Mouse (Mus musculus) hindbrain, embryonic 16.5 days (tissue): ENCODE data around the gene Slc44a4. TPM values are rescaled to one million over a fixed set of nuclear protein-coding genes. Genes with fewer than 3 reads are reported as not detected.
"Not testable (repeated sequence)": the region's sequence is repeated elsewhere in the genome, so short reads cannot be mapped to it uniquely, and the experiment has no call there.

Experiments
- ATAC-seq: fragments of 200-750 bp; cut with Nextera tagmentation; 2 replicates; pipeline ENCODE4 v1.8.0; 2017; ENCODE audit warnings: moderate TSS enrichment, moderate library complexity
- H3K27ac ChIP-seq: fragments of 300-500 bp; sonication (generic); 2 replicates; pipeline ENCODE4 v1.5.1; 2014; ENCODE audit warnings: low read depth, mild to moderate bottlenecking, control low read depth, low read length, moderate library complexity
- H3K27me3 ChIP-seq: fragments of 300-500 bp; sonication (generic); replicated peaks from 2 replicates; pipeline ENCODE4 v1.6.1; 2014; ENCODE audit warnings: low read length; ENCODE audit not compliant: control insufficient read depth, insufficient read depth
- H3K36me3 ChIP-seq: fragments of 300-500 bp; sonication (generic); 2 replicates; pipeline ENCODE4 v1.6.1; 2014; ENCODE audit warnings: mild to moderate bottlenecking, low read length, moderate library complexity, mixed read lengths; ENCODE audit not compliant: control insufficient read depth, insufficient read depth
- H3K4me1 ChIP-seq: fragments of 300-500 bp; sonication (generic); 2 replicates; pipeline ENCODE4 v1.6.1; 2014; ENCODE audit warnings: low read depth, low read length; ENCODE audit not compliant: control insufficient read depth, insufficient read depth
- H3K4me2 ChIP-seq: fragments of 300-500 bp; sonication (generic); 2 replicates; pipeline ENCODE4 v1.6.1; 2014; ENCODE audit warnings: mild to moderate bottlenecking, low read length, control low read depth, moderate library complexity
- H3K4me3 ChIP-seq: fragments of 300-500 bp; sonication (generic); 2 replicates; pipeline ENCODE4 v1.5.1; 2014; ENCODE audit warnings: mild to moderate bottlenecking, low read length, control low read depth, moderate library complexity
- H3K9ac ChIP-seq: fragments of 300-500 bp; sonication (generic); 2 replicates; pipeline ENCODE4 v1.6.1; 2014; ENCODE audit warnings: low read depth, mild to moderate bottlenecking, control low read depth, low read length, moderate library complexity
- H3K9me3 ChIP-seq: fragments of 300-500 bp; sonication (generic); 2 replicates; pipeline ENCODE4 v1.6.1; 2014; ENCODE audit warnings: mild to moderate bottlenecking, low read length, moderate library complexity; ENCODE audit not compliant: control insufficient read depth
- WGBS: fragments of 180-500 bp; shearing (Covaris S2); extraction: QIAGEN DNeasy Blood & Tissue Kit; methylation state at CpG from one replicate; pipeline ENCODE4 v1.1.7; 2014; 5-methylcytosine and 5-hydroxymethylcytosine counted together
- polyA plus RNA-seq: library from polyadenylated mRNA; unstranded; fragments of >200 nt; fragmentation: Nextera tagmentation; extraction: Ambion mirVana; gene quantifications from 2 replicates; pipeline ENCODE4 v1.2.1, GENCODE M21; 2015

The Slc44a4 gene
- polyA plus RNA-seq, 1 experiment from 2014 or later = 0.21 TPM

DNA sequence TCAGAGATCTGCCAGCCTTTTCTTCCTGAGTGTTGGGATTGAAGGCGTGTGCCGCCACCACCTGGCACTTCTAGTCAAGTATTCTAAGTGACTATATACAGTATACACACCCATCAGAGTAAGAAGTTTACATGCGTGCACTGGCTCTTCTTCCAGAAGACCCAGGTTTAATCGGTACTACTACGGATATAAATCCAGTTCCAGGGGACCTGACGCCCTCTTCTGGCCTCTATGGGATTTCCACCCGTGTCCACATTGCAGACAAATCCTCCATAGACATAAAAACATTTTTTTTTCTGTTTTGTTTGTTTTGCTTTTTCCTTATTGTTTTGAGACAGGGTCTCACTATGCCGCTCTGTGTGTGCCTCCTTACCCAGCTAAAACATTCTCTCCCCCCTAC lies 33.3 kb downstream of the Slc44a4 start:
- peaks cover 11% of the 10 kb centered on the region for H3K4me1 ChIP-seq
- WGBS = 25% methylated on average over 8 of the region's 8 CpGs

DNA sequence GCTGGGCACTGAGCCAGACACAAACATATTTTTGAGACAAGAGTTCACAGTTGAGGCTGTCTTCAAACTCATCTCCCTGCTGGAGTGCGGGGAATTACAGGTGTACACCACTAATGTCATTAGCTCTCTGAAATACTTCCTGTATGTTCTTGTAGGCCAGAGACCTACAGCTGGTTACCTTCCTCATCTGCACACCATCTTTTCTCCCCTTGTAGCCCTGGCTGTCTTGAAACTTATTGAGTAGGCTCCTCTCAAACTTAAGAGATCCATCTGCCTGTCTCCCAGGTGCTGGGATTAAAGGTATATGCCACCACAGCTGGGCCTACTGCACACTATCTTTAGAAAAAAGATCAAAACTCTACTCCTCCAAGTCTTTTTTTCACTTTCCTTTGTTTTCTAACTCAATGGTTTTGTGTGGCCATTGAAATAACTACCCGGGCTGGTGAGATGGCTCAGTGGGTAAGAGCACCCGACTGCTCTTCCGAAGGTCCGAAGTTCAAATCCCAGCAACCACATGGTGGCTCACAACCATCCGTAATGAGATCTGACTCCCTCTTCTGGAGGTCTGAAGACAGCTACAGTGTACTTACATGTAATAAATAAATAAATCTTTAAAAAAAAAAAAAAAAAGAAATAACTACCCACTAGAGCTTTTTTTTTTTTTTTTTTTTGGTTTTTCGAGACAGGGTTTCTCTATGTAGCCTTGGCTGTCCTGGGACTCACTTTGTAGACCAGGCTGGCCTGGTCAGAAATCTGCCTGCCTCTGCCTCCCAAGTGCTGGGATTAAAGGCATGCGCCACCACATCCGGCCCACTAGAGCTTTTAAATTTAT lies 34.7 kb downstream of the Slc44a4 start:
- not testable (repeated sequence) for ATAC-seq, H3K4me3 ChIP-seq, H3K4me2 ChIP-seq, H3K9ac ChIP-seq, H3K9me3 ChIP-seq, H3K36me3 ChIP-seq, H3K27me3 ChIP-seq
- Histone ChIP-seq H3K27ac (0 out of 2 replicates have a peak overlapping the region, but pooled peaks have one; percentile 3), H3K4me1 (peaks cover 11% of the 10 kb centered on the region)
- 54% methylated on average over 9 of the region's 9 CpGs for WGBS

More for the DNA sequence above, 33.3 kb downstream of the Slc44a4 start:
- Histone ChIP-seq H3K27me3 (no peaks in the 10 kb centered on the region), H3K27ac (no peak overlapping the region), H3K4me3 (no peak overlapping the region), H3K36me3 (peaks cover 6% of the 10 kb centered on the region), H3K9ac (no peak overlapping the region), H3K9me3 (no peaks in the 10 kb centered on the region), H3K4me2 (no peak overlapping the region)
- no peak for ATAC-seq

DNA sequence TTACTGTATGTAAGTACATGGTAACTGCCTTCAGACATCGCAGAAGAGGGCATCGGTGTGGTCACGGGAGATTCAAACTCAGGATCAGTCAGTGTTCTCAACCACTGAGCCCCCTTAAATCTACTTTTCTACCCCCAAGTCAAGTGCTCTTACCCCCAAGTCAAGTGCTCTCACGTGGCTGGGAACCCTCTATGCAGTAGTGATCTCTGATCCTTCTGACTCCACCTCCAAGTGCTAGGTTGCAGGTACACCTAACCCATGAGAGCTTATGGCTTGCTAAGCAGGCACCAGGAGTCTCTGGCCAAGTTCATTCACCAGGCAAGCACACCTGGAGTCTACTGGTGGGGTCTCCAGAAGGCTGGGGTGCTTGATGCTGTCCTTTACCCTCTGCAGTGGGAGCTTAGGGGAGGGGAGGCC lies 35.3 kb downstream of the Slc44a4 start:
- Histone ChIP-seq H3K27me3 (no peaks in the 10 kb centered on the region), H3K4me2 (no peak overlapping the region), H3K36me3 (peaks cover 6% of the 10 kb centered on the region), H3K9ac (no peak overlapping the region), H3K9me3 (no peaks in the 10 kb centered on the region), H3K4me3 (no peak overlapping the region), H3K4me1 (peaks cover 11% of the 10 kb centered on the region), H3K27ac (no peak overlapping the region)
- no peak for ATAC-seq
- 43% methylated on average over 4 of the region's 4 CpGs for WGBS

DNA sequence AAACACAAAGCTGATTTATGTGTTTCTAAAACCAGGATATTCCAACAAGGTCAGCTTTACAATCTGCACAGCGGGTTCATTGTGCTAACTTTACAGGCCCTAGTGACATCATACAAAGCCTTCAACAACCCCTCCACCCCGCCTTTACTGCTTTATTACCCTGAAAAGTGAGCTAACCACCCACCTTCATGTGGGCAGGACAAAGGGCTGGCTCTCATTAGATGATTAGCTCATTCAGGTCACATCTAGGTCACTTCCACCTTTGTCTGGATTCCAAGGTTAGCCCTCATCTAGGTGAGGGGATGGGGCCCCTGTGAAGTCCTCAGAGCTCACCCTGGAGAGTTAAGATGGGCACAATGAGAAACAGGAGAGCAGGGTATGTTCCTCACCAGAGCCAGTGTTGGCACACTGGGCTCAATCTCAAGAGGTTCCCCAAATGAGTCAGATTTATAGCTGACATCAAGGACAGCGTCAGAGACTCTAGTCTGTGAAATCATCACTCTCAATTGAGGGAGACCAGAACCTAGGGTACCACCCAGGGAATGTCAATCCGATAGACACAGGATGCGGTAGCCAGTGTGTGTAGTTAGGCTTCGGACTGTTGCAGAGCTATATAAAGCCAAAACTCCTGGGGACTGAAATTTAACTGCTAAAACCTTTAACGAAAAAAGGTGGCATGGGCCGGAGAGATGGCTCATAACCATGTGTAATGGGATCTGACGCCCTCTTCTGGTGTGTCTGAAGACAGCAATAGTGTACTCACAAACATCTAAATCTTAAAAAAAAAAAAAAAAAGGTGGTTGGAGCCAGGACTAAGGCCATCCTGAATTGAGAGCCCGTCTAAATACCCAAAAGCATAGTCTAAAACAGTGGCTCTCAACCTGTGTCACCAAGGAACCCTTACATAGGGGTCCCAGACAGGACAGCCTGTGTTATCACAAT lies 36.5 kb downstream of the Slc44a4 start:
- Histone ChIP-seq H3K4me2 (peak overlapping the region; percentile 64), H3K9me3 (no peaks in the 10 kb centered on the region), H3K9ac (peak overlapping the region; percentile 93), H3K27me3 (no peaks in the 10 kb centered on the region), H3K4me1 (peaks cover 11% of the 10 kb centered on the region), H3K27ac (peak overlapping the region; percentile 51), H3K36me3 (peaks cover 6% of the 10 kb centered on the region), H3K4me3 (peak overlapping the region; percentile 78)
- 24% methylated on average over 10 of the region's 10 CpGs for WGBS
- no peak for ATAC-seq

DNA sequence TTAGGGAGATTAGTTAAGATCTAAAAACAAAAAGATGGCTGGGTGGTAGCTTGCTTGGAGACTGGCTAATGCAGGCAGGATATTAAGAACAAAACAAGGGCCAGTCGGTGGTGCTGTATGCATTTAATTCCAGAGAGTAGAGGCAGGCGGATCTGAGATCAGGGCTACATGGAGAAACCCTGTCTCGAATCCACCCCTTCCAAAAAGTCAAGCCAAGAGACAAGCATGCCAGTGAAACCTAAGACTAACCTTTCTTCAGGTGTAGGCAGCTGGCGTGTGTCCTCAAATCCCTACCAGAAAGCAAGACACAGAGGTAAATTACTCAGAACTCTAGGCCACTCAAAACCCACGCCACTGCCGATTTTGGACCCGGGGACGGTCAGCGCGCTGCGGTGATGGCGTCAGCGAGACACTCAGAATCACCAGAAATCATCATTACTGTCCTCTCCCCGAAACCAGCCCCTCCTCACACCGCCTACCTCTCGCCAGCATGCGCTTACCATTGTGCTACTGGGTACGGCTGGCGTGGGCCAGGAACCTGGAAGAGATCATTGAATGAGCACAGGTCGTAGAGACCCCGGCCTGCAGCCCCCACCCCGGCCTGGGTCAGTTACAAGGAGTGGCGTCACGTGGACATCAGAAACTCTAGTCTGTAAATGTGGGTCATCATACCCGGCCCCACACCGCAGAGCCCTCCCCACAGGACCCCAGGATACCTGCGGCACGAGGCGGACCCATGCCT lies 37.5 kb downstream of the Slc44a4 start:
- peaks cover 11% of the 10 kb centered on the region for H3K4me1 ChIP-seq
- H3K4me3 ChIP-seq = peak overlapping the region; percentile 78
- WGBS = under 1% methylated on average over 29 of the region's 29 CpGs
- peaks cover 6% of the 10 kb centered on the region for H3K36me3 ChIP-seq
- peak overlapping the region; percentile 93 for H3K9ac ChIP-seq
- H3K9me3 ChIP-seq = no peaks in the 10 kb centered on the region
- no peaks in the 10 kb centered on the region for H3K27me3 ChIP-seq
- peak overlapping the region; percentile 64 for H3K4me2 ChIP-seq
- peak overlapping the region; percentile 84 for H3K27ac ChIP-seq
- no peak; the same call in 1 of the 2 replicates for ATAC-seq

DNA sequence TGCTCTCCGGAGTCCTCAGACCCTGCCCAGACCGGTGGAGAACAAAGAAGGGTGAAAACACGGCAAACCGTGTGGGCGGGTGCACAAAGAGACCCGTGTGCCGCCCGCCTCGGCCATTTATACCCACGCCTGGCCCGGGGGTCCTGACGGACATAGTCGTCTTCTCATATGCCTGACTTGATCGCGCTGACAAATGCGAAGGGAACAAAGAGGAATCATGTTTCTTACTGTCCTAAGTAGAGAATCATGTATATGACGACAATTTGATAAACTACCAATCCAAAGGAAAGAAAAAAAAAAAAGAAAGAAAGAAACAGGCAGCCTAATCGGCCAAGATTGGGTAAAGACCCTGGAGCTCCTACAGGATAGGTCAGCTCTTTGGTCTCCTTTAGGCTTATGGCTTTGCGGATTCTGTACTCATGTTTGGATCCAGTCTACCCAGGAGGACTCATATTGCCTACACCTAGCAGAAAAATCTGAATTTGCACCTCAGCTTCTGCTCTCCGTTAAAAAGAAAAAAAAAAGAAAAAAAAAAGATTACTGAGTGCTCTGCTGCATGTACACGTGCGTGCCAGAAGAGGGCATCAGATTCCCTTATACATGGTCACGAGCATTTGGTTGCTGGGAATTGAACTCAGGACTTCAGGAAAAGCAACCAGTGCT lies 38.2 kb downstream of the Slc44a4 start:
- Histone ChIP-seq H3K4me2 (peak overlapping the region; percentile 50), H3K27ac (peak overlapping the region; percentile 84), H3K4me1 (peaks cover 11% of the 10 kb centered on the region), H3K4me3 (peak overlapping the region; percentile 78), H3K27me3 (no peaks in the 10 kb centered on the region), H3K36me3 (peaks cover 6% of the 10 kb centered on the region), H3K9me3 (no peaks in the 10 kb centered on the region), H3K9ac (peak overlapping the region; percentile 93)
- ATAC-seq = peak; percentile 88
- WGBS = 0% methylated on average over 23 of the region's 23 CpGs

DNA sequence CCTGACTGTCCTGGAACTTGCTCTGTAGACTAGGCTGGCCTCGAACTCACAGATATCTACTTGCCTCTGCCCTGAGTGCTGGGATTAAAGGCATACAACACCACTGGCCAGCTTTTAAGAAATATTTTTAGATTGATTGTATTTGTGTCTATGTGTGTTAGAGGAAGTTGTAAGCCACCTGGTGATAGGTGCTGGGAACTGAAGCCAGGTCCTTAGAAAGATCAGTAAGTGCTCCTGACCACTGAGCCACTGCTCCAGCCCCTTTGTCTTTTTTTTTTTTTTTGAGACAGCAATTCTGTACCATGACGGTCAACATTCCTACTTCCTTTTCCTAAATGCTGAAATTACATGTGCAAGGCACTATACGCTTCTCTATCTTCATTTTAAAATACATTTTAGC lies 39.0 kb downstream of the Slc44a4 start:
- no peaks in the 10 kb centered on the region for H3K9me3 ChIP-seq
- peaks cover 11% of the 10 kb centered on the region for H3K4me1 ChIP-seq
- no peak overlapping the region for H3K4me3 ChIP-seq
- no peak overlapping the region; the same call in 1 of the 2 replicates for H3K4me2 ChIP-seq
- H3K27ac ChIP-seq = no peak overlapping the region
- no peak overlapping the region for H3K9ac ChIP-seq
- H3K27me3 ChIP-seq = no peaks in the 10 kb centered on the region
- H3K36me3 ChIP-seq = peaks cover 6% of the 10 kb centered on the region
- 91% methylated on average over 3 of the region's 3 CpGs for WGBS
- ATAC-seq = no peak

DNA sequence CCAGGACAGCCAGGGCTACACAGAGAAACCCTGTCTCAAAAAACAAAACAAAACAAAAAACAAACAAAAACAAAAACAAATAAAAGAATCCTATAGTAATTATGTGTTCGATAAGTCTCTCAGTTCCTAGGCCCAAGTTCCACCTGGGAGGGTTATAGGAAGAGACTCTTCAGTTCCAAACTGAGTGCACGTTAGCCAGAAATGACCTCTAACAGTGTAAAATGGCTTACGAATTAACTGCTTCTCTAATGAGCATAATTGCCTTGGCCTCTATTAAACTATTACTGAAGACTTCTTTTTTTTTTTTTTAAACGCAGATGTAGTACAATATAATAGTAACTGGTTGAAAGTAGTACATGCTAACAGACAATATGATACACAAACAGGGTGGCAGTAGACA lies 39.6 kb downstream of the Slc44a4 start:
- peaks cover 11% of the 10 kb centered on the region for H3K4me1 ChIP-seq
- WGBS = 89% methylated on average over 4 of the region's 4 CpGs
- no peak for ATAC-seq
- H3K9ac ChIP-seq = no peak overlapping the region
- no peak overlapping the region for H3K4me2 ChIP-seq
- no peak overlapping the region for H3K4me3 ChIP-seq
- H3K27me3 ChIP-seq = no peaks in the 10 kb centered on the region
- peaks cover 6% of the 10 kb centered on the region for H3K36me3 ChIP-seq
- H3K9me3 ChIP-seq = no peaks in the 10 kb centered on the region
- H3K27ac ChIP-seq = no peak overlapping the region
